Mouse (Mus musculus) gastrocnemius, postnatal 14 days (tissue): Measurements from ENCODE around the gene 3100002H09Rik. TPM values are rescaled to one million over a fixed set of nuclear protein-coding genes. Genes with fewer than 3 reads are reported as not detected.

ENCODE experiments used
- DNase-seq: peaks from one replicate; pipeline ENCODE4 v3.0.0; 2021; ENCODE audit warnings: mixed read lengths
- intact Hi-C: fragments of 180-260 bp; cut with DNase I; formaldehyde crosslinking; loops from one replicate; pipeline ENCODE4 v1.15.1; 2025; ENCODE audit warnings: low total_unique reads
- total RNA-seq, 2 experiments: library from RNA; stranded (reverse); gene quantifications; 2 replicates each; pipeline ENCODE4 v1.2.3; 2021

The 3100002H09Rik gene
- total RNA-seq, 2 experiments from 2014 or later: not detected

DNA sequence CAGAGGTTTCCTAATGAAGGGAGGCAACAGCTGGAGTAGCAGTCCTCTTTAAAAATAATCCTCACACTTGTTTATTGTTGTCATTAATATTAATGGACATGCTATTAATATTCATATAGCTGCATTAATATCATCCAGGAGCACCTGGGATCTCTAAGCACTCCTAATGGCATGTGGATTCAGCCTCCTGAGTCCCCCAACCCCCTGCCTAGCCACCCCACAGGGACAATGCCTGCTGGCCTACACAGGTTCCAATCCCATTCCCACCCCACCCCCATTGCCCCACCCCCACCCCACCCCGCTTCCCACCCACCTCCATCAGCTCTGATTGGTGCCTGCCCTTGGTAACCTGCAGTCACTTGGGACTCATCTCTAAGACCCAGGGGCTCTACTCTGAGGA is 6.0 kb upstream of the 3100002H09Rik start:
- DNase-seq: no peak
- intact Hi-C loops: no loop called here

DNA sequence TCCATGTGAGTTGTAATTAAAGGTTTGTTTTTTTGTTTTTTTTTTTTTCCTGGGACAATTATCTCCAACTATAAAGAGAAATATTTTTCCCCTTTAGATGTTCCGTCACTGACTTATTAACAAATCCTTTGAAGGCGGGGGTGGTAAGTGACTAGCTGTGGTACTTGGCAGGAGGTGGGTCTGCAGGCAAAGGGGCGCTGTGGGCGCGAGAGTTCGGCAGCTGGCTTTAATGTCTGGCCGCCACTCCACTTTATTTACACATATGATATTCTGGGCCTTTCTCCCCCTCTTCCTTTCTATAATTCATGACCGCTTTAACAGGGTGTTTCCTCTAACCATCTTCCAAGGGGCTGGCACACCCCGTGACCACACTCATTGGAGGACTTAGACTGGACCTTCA is 5.4 kb upstream of the 3100002H09Rik start:
- intact Hi-C loops: no loop called here
- DNase-seq: no peak

DNA sequence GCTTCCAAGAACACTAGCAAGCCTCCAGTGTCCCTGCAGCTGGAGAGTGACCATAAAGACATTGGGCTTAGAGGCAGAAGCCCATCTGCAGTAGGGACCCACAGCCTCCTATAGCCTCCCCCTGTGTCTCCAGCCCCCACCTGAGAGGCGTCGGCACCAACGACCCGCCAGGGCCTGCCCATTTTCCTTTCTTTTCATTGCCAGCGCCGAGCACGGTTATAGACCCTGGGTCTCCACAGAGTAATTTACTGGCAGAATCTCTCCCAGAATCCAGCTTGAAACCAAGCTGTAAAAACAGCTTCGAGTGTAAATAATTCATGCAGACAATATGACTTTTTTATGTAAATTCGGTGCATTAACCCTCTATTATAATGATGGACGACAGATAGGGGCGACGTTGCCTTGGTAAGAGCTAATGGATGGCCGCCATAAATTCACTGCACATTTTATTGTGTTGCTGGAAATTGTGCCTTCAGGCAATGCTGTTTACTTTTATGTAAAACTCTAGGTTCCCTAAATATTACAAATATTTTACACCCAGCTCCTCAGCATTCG is 4.9 kb upstream of the 3100002H09Rik start:
- intact Hi-C loops: no loop called here

DNA sequence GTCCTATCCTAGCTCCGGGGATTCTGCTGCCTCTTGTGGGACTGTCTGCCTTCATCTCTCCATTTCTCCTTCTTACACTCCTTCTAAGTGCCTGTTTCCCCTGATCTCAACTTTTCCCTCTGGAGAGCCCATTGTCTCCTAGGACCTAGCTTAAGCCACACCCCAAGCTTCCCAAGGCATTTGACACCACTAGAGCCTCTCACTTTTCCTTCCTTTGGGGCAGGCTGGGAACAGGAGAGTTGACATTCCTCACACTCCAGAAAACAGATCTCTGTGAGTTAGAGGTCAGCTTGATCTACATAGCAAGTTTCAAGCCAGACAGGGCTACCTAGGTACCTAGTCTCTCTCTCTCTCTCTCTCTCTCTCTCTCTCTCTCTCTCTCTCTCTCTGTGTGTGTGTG is 3.6 kb upstream of the 3100002H09Rik start:
- intact Hi-C loops: no loop called here
- DNase-seq: no peak

More for the DNA sequence above, 4.9 kb upstream of the 3100002H09Rik start:
- no peak for DNase-seq

DNA sequence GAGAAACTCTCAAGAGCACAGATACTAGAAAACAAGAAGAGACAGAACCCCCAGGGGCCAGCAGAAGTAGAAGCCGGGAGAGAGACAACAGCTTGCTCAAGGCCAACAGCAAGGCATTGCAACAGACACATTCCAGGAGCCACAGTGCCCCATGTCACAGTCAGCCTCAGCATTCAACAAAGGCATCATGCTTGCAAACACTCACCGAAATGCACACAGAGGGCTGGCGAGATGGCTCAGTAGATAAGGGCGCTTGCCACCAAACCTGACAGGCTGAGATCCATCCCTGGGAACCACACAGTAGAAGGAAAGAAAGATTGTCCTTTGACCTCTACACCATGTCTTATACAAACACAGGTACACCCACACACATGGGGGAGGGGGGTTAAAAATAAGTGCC is 1.2 kb upstream of the 3100002H09Rik start:
- intact Hi-C loops: no loop called here
- DNase-seq: no peak

DNA sequence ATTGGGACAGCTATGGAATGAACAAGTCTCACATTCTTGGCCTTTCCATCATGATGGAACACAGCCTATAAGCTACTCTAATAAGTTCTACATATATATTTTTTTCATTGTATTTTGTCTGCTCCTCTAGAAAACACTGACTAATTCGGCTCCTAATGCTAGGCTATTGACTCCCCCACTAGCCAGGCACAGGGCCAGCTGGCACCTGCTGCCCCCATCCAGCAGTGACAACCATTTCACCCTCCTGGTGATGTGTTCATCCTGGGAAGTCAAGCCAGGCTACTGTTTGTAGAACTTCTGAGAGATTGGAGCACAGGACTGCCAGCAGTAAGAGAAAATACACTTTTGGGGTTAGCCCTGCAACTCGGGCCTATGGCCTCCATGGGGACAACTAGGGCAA is 537 bp downstream of the 3100002H09Rik start:
- no peak for DNase-seq
- intact Hi-C loops: no loop called here

DNA sequence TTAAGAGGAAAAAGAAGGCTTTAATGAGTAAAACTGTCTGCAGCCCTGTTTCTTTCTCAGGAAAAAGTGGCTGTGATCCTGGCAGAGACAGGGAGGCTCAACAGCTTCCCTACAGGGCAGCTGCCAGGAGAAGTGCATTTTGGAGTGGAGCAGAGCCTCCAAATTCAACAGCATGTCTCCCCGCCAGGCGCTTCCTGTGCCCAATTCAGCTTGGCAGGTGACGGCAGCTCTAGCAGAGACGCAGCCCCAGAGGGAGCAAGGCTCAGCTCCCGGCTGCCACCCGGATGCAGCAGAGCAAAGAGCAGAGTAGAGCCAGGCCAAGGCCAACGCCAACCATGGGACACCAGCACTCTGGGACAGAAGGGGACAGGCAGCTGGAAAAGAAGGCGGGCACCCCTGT is 3.4 kb downstream of the 3100002H09Rik start:
- intact Hi-C loops: no loop called here
- DNase-seq: peak; percentile 60

DNA sequence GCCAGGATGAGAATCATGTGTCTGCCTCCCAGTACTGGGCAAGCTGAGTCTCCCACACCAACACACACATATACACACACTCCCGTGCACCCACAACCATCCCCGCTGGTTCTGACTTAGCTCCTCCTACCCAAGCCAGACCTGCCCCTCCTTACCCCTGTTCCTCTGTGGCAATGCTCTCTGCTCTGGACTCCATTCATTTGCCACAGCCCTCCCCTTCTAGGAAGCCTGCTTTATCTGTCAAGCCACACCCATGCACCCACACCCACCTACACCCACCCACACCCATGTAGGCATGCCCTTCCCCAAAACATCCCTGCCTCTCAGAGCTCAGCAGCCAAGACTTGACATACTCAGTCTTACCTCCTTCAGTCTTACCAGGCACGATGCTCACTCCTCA is 4.4 kb downstream of the 3100002H09Rik start:
- intact Hi-C loops: no loop called here

DNA sequence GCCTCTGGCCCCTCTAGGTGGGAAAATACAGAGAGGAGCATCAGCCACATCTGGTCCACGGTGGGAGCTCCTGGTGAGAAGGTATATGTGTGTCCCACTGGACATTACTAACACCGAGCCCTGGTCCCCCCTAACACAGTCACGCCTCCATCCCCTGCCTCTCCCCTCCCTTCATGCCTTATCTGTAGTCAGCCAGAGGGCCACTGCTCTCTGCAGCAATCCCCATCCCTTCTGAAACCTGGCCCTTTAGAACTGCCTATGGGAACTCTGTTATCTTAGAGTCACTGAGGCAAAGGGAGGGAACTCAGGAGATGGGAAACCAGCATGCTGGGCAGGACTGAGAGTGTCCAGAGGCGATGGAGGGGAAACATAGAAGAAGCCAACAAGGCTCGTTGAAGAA is 5.3 kb downstream of the 3100002H09Rik start:
- intact Hi-C loops: no loop called here
- DNase-seq: no peak

More for the DNA sequence above, 4.4 kb downstream of the 3100002H09Rik start:
- no peak for DNase-seq

DNA sequence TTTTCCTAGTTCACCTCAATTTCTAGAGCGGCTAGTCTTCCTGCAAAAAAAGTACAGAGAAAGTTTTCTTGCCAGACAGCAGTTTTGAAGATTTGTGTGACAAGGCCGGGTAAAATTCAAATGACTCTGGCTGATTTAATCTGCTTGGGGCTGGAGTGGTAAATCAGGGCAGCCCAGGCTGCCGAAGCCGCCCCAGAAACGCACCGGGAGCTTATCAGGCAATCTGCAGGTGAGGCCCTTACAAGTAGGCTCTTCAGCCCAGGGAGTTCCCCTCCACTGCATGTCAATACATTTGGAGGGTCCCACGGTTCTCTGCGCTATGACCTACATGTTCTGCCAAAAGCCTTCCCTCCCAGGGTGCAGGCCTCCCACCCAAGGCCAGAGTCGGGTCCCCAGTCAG is 6.9 kb downstream of the 3100002H09Rik start:
- no peak for DNase-seq
- intact Hi-C loops: no loop called here

DNA sequence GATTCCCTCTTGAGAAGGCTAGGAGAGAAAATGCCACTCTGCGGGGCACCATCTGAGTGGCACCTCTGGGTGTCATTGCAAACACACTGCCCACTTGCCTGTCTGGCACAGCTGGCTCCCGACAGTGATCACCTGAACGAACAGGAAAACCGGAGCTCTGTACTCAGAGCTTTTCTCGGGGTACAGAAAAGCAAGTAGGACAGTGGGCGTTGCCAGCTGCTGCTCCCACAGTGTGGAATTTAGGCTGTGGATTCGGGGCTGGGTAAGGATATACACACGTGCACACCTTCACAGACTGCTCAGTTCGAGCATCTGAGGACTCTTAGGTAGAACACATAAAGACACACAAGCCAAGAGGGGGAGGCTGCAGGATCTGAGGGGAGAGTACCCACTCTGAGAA is 14.7 kb downstream of the 3100002H09Rik start:
- intact Hi-C loops: no loop called here
- DNase-seq: no peak

DNA sequence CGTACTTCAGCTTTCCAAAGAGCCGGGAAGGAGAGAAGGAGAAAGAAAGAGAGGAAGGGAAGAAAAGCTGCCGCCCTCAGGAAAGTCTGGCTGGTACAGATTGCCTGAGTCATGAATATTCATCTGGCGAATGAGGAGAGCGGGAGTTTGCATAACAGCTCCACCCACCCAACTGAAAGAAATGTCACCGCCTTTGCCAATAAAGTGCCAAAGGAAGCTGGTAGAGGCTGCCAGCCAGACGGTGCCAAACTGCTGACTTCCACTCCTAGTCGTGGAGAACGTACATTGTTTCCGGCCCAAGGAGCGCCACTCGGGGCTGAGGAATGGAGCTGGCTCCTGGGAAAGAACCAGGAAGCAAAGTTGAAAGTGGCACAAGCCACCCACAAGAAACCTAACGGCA is 15.7 kb downstream of the 3100002H09Rik start:
- no peak for DNase-seq
- intact Hi-C loops: no loop called here

DNA sequence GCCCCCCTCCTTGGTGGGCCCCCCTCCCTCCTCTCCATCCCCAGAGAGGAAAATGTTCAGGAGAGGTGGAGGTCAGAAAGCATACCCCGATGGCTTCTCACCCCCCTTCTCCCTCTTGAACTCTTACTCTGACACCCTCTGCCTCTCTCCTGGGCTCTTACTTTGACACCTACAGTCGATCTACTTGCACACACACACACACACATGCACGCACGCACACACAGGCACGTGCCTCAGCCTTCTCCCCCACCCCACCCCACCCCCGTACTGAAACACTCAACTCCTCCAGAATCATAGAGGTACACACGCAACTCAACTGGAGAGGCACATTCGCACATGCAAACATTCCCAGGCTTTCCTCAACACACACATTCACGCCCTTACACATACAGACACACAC is 16.9 kb downstream of the 3100002H09Rik start:
- DNase-seq: no peak
- intact Hi-C loops: no loop called here

DNA sequence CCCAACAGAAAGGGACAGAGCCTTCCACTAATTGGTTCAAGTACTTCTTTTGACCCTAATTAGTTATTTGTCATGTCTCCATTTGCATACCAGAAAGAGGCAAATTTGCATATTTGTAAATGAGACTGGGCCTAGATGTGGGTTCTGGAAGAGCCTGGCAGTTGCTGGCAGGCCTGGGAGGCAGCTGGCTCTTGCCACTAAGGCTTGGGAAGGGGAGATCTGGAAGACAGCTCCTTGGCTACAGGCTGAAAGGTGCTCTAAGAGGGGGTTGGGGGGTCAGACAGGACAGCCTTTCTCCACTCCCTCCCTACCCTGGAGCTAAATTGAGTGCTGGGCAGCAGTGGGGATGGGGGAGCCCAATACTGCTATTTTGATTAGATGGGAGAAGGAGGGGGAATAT is 17.4 kb downstream of the 3100002H09Rik start:
- no peak for DNase-seq
- intact Hi-C loops: no loop called here

DNA sequence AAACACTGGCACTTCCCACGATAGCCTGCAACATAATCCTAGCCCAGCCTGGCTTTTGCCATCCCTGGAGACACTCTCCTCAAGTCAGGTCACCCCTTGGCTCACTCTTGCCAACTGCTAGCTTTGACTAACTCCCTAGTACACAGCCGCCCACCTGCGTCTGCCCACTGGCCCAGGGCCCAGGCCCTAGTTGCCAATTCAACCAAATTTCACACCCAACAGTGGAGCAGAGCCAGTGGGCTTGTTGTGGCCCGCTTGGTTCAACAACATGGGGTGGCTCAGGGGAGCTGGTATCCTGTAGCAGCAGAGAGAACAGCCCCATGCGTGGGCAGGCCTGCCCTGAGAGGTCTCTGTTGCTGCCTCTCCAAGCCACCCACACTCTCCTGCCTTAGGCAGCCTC is 18.4 kb downstream of the 3100002H09Rik start:
- no peak for DNase-seq
- intact Hi-C loops: no loop called here

DNA sequence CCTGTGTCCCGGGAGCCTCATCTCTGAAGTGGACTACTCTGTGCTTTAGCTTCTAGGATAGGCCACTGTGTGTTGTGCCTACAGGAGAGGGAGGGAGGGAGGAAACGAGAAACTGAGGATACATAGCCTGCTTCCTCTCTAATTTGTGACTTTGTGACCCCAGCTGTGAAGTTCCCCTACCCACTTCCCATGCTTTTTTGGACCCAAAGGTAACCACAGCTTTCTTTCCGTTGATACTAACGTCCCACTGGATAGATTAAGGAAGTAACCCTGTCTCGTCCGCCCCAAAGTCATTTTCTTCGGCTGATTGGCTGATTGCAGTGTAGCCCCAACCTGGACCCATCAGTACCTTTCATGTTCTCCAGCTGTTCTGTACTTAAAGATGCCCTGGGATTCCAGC is 29.9 kb downstream of the 3100002H09Rik start:
- no peak for DNase-seq
- intact Hi-C loops: no loop called here

DNA sequence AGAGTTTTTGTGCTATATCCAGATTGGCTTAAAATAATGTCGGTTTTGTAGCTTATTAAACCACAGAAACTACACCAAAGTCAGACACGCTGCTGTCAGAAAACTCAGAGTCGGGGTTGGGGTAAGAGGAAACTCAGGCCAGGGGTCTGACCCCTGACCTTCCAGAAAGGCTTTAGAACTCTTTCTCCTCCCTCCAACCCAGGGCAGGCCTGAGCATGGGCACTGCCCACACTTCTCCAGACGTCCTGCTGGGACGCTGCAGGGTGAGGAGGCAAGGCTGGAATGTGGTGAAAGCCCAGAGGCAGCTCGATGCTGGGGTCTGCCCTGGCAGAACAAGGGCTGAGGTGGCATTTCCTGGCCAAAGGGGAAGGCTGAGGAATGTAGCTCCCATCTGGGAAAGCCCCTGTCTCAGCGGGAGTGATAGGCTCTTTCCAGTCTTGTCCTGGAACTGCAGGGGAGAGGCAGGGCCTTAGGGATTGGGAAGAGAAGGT is 34.6 kb downstream of the 3100002H09Rik start:
- intact Hi-C loops: no loop called here
- no peak for DNase-seq

DNA sequence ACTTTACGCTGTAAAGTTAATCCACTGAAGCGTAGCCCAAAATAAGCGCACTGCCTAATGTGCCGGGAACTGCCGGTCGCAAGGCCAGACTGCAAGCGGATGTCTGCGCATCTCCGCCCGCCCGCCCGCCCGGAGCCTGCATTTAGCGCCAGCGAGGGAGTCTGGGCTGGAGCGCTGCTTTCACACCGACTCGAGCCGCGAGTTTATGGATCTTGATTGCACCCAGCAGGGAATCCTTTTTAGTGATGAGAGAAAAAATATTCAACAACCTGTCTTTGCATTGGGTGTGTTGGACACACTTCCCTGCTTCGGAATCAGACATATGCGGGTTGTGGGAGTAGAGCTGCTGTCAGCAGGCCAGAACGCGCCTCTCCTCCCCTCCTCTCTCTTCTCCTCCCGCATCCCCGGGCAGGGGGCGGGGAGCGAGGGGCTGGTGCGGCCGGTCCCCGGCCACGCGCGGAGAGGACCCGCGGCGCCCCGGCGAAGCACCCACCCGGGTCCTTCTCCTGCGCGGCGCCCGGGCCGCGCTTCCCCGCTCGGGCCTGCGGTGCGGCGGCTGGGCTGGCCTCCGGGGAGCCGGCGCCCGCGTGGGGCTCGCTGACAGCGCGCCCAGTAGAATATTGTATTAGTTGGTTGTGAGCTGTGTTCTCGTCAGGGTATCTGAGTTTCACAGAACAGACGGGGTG is 35.2 kb downstream of the 3100002H09Rik start:
- DNase-seq: no peak
- intact Hi-C loops: no loop called here

DNA sequence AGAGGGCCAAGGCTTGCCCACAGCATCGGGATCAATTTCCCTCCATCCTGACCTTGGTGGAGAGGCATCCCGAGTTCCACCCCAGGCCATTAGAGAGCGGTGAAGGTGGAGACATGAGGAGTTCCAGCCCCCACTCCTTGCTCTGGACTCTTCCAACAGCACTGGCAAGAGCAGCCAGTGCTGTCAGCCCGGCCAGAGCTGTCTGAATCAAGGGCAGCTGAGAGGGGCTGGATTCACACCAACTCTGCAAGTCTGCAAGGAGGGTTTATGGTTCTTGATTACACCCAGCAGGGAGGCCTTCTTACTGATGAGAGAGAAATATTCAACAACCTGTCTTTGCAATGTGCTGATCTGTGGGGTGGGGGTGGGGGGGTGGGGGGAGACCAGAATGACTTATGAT is 37.0 kb downstream of the 3100002H09Rik start:
- intact Hi-C loops: no loop called here
- peak; percentile 47 for DNase-seq

DNA sequence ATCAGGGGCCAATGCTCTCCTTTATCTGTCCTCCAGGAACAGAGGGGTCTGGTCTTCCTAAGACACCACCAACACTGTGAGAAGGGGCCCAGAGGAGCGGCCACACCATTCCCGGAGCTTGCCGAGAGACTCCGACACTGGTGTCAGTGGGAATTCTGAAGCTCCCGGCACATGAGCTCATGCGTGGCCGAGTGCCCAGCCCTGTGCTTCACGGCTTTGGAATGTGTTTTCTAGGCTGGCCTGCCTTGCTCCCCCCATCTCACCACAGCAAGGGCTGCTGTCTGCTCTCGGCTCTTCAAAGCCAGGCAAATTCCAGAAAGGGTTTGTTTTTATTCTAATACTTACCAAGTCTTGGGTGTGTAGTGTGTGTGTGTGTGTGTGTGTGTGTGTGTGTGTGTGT is 39.6 kb downstream of the 3100002H09Rik start:
- DNase-seq: peak; percentile 87
- intact Hi-C loops: no loop called here

DNA sequence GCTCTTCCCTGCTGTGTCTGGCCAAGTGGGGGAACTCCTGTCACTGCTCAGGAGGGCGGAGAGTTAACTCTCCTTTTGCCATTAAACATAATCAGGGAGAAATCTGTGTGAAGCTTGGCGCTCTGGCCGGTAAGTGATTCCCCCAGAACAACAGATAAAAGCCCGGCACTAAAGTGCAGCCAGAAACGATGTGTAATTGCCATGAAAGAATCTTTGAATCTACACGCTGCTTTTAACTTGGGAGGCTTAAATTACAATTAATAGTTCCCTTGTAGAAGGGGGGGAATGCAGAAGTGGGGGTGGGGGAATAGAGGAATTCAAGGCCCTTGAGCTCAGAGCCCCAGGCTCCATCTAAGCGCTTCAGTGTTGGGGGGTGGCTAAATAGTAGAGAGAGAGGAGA is 40.9 kb downstream of the 3100002H09Rik start:
- DNase-seq: no peak
- intact Hi-C loops: no loop called here

DNA sequence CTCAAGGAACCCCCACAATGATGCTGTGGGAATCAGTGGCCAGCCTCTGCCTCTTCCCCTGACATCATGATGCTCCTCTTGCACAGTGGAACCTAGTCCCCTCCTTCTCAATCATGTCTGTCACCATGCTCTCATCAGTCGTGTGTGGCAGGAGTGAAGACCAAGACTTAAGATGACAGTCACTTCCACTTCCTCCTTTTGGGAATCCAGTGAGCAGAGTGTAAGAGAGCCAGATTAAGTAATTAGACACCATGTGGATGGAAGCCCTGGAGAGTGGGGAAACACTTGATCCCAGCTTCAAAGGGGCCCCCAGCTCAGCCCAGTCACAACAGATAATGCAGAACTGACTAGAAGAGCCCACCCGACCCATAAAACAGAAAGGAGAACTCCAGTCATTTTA is 47.2 kb downstream of the 3100002H09Rik start:
- intact Hi-C loops: no loop called here
- no peak for DNase-seq
